Mouse (Mus musculus): ENCODE results near the gene Sec22b. TPM values are rescaled to one million over a fixed set of nuclear protein-coding genes. Genes with fewer than 3 reads are reported as not detected.

The Sec22b gene
- 71.3 and 73.9 TPM in 2 replicates for total RNA-seq (2014; rRNA removed)
- polyA plus RNA-seq (2015; fragmentation: Nextera tagmentation; extraction: Ambion mirVana) = 83.4 and 91.4 TPM in 2 replicates

DNA sequence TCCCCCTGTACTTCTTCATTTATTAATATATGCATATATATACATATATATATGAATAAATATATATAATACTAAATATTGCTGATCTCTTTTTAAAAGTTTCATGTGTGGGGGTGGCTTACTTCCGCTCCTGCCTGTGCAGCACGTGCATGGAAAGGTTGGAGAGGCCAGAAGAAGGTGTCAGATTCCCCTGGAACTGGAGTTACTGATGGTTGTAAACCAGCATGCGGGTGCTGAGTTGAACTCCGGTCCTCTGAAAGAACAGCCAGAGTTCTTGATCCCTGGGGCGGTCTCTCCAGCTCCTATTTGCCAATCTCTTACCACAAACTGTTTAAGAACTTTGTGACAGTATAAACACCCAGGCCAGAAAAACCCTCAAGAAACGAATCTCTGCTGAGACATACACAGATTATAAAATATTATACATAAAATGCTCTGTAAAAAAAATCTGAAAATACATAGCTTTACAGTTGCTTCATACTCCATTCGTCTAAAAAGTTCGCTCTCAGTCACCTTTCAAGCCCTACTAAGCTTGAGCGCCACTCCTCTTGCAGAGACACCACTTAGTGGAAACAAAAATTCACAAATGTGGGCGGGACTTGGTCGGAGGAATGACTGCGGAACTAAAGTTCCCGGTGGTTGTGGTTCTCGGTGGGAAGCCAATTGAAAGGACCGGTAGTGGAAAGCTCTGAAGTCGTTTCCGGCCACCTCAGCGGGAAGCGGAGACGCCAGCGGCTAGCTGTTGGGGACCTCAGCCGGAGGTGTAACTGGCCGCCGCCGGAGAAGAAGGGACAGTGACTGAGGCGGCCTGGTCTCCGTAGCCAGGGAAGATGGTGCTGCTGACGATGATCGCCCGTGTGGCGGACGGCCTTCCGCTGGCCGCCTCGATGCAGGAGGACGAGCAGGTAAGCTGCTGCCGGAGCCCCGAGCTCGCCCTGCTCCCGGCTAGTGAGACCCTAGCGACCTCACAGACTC, at the start of gene Sec22b:
Gene Sec22b (plus strand): TSS at position 675 of the 975 bp plus-strand sequence.
- DNase-seq (peak; percentile 95), ATAC-seq (peak; percentile 94)
- Histone ChIP-seq H3K9me3 (ENCODE audit: low read length) (no peaks in the 10 kb centered on the region), H3K4me2 (ENCODE audit: low read depth) (peak within 1 kb of the TSS; percentile 59), H3K36me3 (ENCODE audit: insufficient read depth) (no peaks in the 10 kb centered on the region), H3K4me1 (ENCODE audit: insufficient read depth) (peaks cover 13% of the 10 kb centered on the region), H3K4me3 (ENCODE audit: low read depth, low read length) (peak within 1 kb of the TSS; percentile 89), H3K27ac (ENCODE audit: low read depth, low read length) (peak within 1 kb of the TSS; percentile 64), H3K9ac (peak within 1 kb of the TSS; percentile 85), H3K27me3 (ENCODE audit: insufficient read depth, low read length) (no peaks in the 10 kb centered on the region)
- WGBS = 5% methylated on average over 41 of the region's 41 CpGs
- TF ChIP-seq CTCF (IDR thresholded peaks at IDR 0.05; ENCODE audit: low read depth) = no peak

DNA sequence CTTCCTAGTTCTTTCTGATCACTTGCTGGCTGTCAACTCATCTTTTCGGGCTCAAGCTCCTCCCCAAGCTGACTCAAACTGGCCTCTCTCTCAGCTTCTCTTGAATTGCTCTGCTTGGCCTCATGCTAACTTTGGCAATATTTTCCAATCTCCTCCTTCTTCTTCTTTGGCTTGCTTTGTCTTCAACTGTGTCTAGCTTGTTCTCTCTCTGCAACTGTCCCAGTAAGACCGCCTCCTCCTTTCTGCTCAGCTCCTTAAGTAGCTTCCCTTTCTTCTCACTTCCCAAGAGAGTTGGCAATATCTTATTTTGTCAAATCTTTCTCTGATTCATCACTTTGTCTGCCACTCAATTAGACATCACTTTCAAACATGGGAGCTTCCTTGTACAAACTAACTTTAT, 49.2 kb upstream of the Sec22b start:
- WGBS = 87% methylated on average over 2 of the region's 2 CpGs
- Histone ChIP-seq H3K4me1 (ENCODE audit: insufficient read depth) (0 out of 2 replicates have a peak, but pooled peaks cover 3% of the 10 kb centered on the region), H3K9me3 (ENCODE audit: low read length) (no peaks in the 10 kb centered on the region), H3K27ac (ENCODE audit: low read depth, low read length) (no peak overlapping the region), H3K9ac (no peak overlapping the region), H3K4me3 (ENCODE audit: low read depth, low read length) (no peak overlapping the region), H3K36me3 (ENCODE audit: insufficient read depth) (no peaks in the 10 kb centered on the region), H3K4me2 (ENCODE audit: low read depth) (no peak overlapping the region), H3K27me3 (ENCODE audit: insufficient read depth, low read length) (no peaks in the 10 kb centered on the region)
- no peak for TF ChIP-seq CTCF (IDR thresholded peaks at IDR 0.05; ENCODE audit: low read depth)
- ATAC-seq (no peak), DNase-seq (no peak)

- ATAC-seq (peak; percentile 90), DNase-seq (peak; percentile 51)
- 0 out of 2 replicates have a peak, but pooled peaks cover 3% of the 10 kb centered on the region for H3K4me1 ChIP-seq (ENCODE audit: insufficient read depth)
- H3K4me3 ChIP-seq (ENCODE audit: low read depth, low read length) = no peak overlapping the region
- H3K9ac ChIP-seq = no peak overlapping the region
- no peaks in the 10 kb centered on the region for H3K27me3 ChIP-seq (ENCODE audit: insufficient read depth, low read length)
- peak overlapping the region; percentile 45 for H3K27ac ChIP-seq (ENCODE audit: low read depth, low read length)
- no peak for TF ChIP-seq CTCF (IDR thresholded peaks at IDR 0.05; ENCODE audit: low read depth)
- H3K36me3 ChIP-seq (ENCODE audit: insufficient read depth) = no peaks in the 10 kb centered on the region
- H3K4me2 ChIP-seq (ENCODE audit: low read depth) = no peak overlapping the region
- H3K9me3 ChIP-seq (ENCODE audit: low read length) = no peaks in the 10 kb centered on the region
- 35% methylated on average over 9 of the region's 9 CpGs for WGBS
Observed at GRCm38 (mm10) chr3:97854575-97855384, 46.2 kb upstream of the Sec22b start.

DNA sequence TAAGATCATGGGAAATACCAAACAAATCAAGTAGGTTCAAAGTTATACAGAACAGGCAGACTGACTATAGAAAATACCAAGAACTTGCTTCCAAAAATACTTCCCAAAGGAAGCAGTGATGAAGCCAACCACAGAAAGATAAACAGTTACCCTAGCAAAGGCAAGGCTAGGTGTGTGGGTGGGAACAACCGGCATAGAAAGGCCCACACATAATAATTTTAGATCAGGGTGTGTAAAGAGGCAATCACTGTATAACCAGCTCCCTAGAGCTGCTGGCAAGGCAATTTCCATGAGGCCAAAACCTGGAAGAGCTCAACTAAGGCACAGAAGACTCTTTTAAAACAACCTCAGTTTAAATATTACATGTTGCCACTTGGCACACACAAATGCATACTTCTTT, 41.6 kb upstream of the Sec22b start:
- H3K27ac ChIP-seq (ENCODE audit: low read depth, low read length) = no peak overlapping the region
- TF ChIP-seq CTCF (IDR thresholded peaks at IDR 0.05; ENCODE audit: low read depth) = no peak
- H3K4me1 ChIP-seq (ENCODE audit: insufficient read depth) = peaks cover 8% of the 10 kb centered on the region
- DNase-seq (no peak), ATAC-seq (no peak)
- H3K9ac ChIP-seq = no peak overlapping the region
- no peaks in the 10 kb centered on the region for H3K27me3 ChIP-seq (ENCODE audit: insufficient read depth, low read length)
- H3K36me3 ChIP-seq (ENCODE audit: insufficient read depth) = no peaks in the 10 kb centered on the region
- no peak overlapping the region for H3K4me2 ChIP-seq (ENCODE audit: low read depth)
- no peak overlapping the region for H3K4me3 ChIP-seq (ENCODE audit: low read depth, low read length)
- H3K9me3 ChIP-seq (ENCODE audit: low read length) = no peaks in the 10 kb centered on the region
- WGBS = 79% methylated on average over 1 of the region's 1 CpGs

GRCm38 (mm10) chr3:97860820-97861451, 40.1 kb upstream of the Sec22b start:
- Histone ChIP-seq H3K4me1 (ENCODE audit: insufficient read depth) (peaks cover 5% of the 10 kb centered on the region), H3K4me3 (ENCODE audit: low read depth, low read length) (no peak overlapping the region), H3K4me2 (ENCODE audit: low read depth) (no peak overlapping the region), H3K27me3 (ENCODE audit: insufficient read depth, low read length) (no peaks in the 10 kb centered on the region), H3K9me3 (ENCODE audit: low read length) (no peaks in the 10 kb centered on the region), H3K36me3 (ENCODE audit: insufficient read depth) (no peaks in the 10 kb centered on the region), H3K27ac (ENCODE audit: low read depth, low read length) (peak overlapping the region; percentile 42), H3K9ac (no peak overlapping the region)
- DNase-seq (peak; percentile 55), ATAC-seq (peak; percentile 84)
- WGBS = 49% methylated on average over 7 of the region's 7 CpGs
- no peak for TF ChIP-seq CTCF (IDR thresholded peaks at IDR 0.05; ENCODE audit: low read depth)

DNA sequence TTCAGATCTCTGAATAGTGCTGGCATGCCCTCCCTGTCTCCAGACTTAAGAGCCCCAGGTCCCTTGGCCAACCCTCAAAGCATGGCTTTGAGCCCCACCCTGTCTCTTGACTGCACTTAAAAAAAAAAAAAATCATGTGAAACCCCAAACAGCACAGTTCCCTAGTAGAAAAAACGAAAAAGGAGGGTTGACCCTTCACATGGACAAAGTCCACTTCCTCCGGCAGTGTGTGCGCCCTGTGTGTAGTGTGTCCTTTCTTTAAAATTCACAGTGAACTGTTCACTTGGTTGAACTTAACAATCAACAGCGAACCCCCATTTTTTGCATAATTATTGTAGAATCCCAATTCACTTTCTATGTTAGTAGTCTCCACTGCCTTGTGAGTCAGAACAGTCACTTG, 34.3 kb upstream of the Sec22b start:
- no peak for TF ChIP-seq CTCF (IDR thresholded peaks at IDR 0.05; ENCODE audit: low read depth)
- WGBS = 59% methylated on average over 4 of the region's 4 CpGs
- no peaks in the 10 kb centered on the region for H3K9me3 ChIP-seq (ENCODE audit: low read length)

More for the DNA sequence above, 34.3 kb upstream of the Sec22b start:
- peak overlapping the region; percentile 59 for H3K4me3 ChIP-seq (ENCODE audit: low read depth, low read length)
- ATAC-seq (no peak), DNase-seq (no peak)
- H3K9ac ChIP-seq = 0 out of 2 replicates have a peak overlapping the region, but pooled peaks have one; percentile 64
- no peaks in the 10 kb centered on the region for H3K27me3 ChIP-seq (ENCODE audit: insufficient read depth, low read length)
- no peak overlapping the region for H3K27ac ChIP-seq (ENCODE audit: low read depth, low read length)
- peak overlapping the region; percentile 98 for H3K4me2 ChIP-seq (ENCODE audit: low read depth)
- H3K4me1 ChIP-seq (ENCODE audit: insufficient read depth) = no peaks in the 10 kb centered on the region
- no peaks in the 10 kb centered on the region for H3K36me3 ChIP-seq (ENCODE audit: insufficient read depth)
